Mouse (Mus musculus): ENCODE measurements around the gene Rbm19. TPM values are rescaled to one million over a fixed set of nuclear protein-coding genes. Genes with fewer than 3 reads are reported as not detected.

The Rbm19 gene
- polyA plus RNA-seq, 1 experiment: 16.8 TPM

DNA sequence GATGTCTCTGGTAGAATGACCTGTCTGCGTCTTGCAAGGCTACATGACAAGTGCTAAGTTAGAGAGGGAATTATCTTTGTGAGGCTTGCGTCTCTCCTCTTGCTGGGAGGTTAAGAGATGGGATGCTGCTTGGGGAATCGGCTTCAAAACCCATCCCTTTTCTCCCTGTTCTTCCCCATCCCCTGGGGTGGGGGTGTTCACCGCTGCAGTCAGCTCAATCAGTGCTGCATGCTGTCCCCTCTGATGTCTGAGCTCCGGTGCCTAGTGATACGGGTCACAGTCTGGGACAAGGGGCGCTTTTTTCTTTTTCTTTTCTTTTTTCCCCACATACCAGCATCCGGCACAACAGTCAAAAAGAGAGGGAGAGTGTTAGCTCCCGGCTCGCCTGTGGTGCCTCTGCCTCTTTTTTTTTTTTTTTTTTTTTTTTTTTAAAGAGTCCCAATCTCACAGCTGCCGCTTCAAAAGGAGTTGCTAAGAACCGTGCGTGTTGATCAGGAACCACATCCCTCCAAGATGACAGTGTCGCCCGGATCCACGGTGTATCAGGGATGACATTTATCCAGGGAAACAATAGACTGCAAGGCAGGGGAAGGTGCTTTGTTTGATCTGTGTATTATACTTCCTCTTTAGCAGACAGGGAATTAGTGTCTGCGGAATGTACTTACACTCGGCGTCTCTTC lies 29.2 kb downstream of the Rbm19 start:
- no peak overlapping the region for H3K27ac ChIP-seq (ENCODE audit: insufficient read depth, low read length)
- H3K4me3 ChIP-seq (ENCODE audit: insufficient read depth, low read length): no peak overlapping the region
- no peaks in the 10 kb centered on the region for H3K4me1 ChIP-seq (ENCODE audit: control insufficient read depth, insufficient read depth, low read length)
- TF ChIP-seq POLR2A (IDR thresholded peaks at IDR 0.05; ENCODE audit: low read depth, low read length) (no peak), CTCF (IDR thresholded peaks at IDR 0.05; ENCODE audit: borderline replicate concordance, insufficient read depth, low read length) (no peak)

- H3K27ac ChIP-seq (ENCODE audit: insufficient read depth, low read length): no peak overlapping the region
These were observed 29.8 kb downstream of the Rbm19 start for GRCm38 (mm10) chr5:120146051-120146385.

GRCm38 (mm10) chr5:120146909-120147308 lies 30.6 kb downstream of the Rbm19 start:
- H3K4me1 ChIP-seq (ENCODE audit: control insufficient read depth, insufficient read depth, low read length): no peaks in the 10 kb centered on the region
- no peak for TF ChIP-seq POLR2A (IDR thresholded peaks at IDR 0.05; ENCODE audit: low read depth, low read length)
- H3K27ac ChIP-seq (ENCODE audit: insufficient read depth, low read length): no peak overlapping the region
- H3K4me3 ChIP-seq (ENCODE audit: insufficient read depth, low read length): no peak overlapping the region

More at GRCm38 (mm10) chr5:120146051-120146385, 29.8 kb downstream of the Rbm19 start:
- Histone ChIP-seq H3K4me3 (ENCODE audit: insufficient read depth, low read length) (no peak overlapping the region), H3K4me1 (ENCODE audit: control insufficient read depth, insufficient read depth, low read length) (no peaks in the 10 kb centered on the region)
- peak; percentile 57; the same call in 1 of the 2 replicates for TF ChIP-seq CTCF (IDR thresholded peaks at IDR 0.05; ENCODE audit: borderline replicate concordance, insufficient read depth, low read length)
- no peak for TF ChIP-seq POLR2A (IDR thresholded peaks at IDR 0.05; ENCODE audit: low read depth, low read length)

GRCm38 (mm10) chr5:120148246-120148645 lies 32.0 kb downstream of the Rbm19 start:
- no peak overlapping the region for H3K4me3 ChIP-seq (ENCODE audit: insufficient read depth, low read length)
- no peak for TF ChIP-seq POLR2A (IDR thresholded peaks at IDR 0.05; ENCODE audit: low read depth, low read length)
- TF ChIP-seq CTCF (IDR thresholded peaks at IDR 0.05; ENCODE audit: borderline replicate concordance, insufficient read depth, low read length): no peak

GRCm38 (mm10) chr5:120151145-120151544 lies 34.9 kb downstream of the Rbm19 start:
- no peak overlapping the region for H3K27ac ChIP-seq (ENCODE audit: insufficient read depth, low read length)
- no peak for TF ChIP-seq POLR2A (IDR thresholded peaks at IDR 0.05; ENCODE audit: low read depth, low read length)
- TF ChIP-seq CTCF (IDR thresholded peaks at IDR 0.05; ENCODE audit: borderline replicate concordance, insufficient read depth, low read length): no peak
- no peak overlapping the region for H3K4me3 ChIP-seq (ENCODE audit: insufficient read depth, low read length)
- H3K4me1 ChIP-seq (ENCODE audit: control insufficient read depth, insufficient read depth, low read length): no peaks in the 10 kb centered on the region

More at GRCm38 (mm10) chr5:120148246-120148645, 32.0 kb downstream of the Rbm19 start:
- Histone ChIP-seq H3K4me1 (ENCODE audit: control insufficient read depth, insufficient read depth, low read length) (no peaks in the 10 kb centered on the region), H3K27ac (ENCODE audit: insufficient read depth, low read length) (no peak overlapping the region)

GRCm38 (mm10) chr5:120153140-120153539 lies 36.9 kb downstream of the Rbm19 start:
- TF ChIP-seq POLR2A (IDR thresholded peaks at IDR 0.05; ENCODE audit: low read depth, low read length) (no peak), CTCF (IDR thresholded peaks at IDR 0.05; ENCODE audit: borderline replicate concordance, insufficient read depth, low read length) (no peak)
- Histone ChIP-seq H3K27ac (ENCODE audit: insufficient read depth, low read length) (no peak overlapping the region), H3K4me1 (ENCODE audit: control insufficient read depth, insufficient read depth, low read length) (no peaks in the 10 kb centered on the region), H3K4me3 (ENCODE audit: insufficient read depth, low read length) (no peak overlapping the region)

DNA sequence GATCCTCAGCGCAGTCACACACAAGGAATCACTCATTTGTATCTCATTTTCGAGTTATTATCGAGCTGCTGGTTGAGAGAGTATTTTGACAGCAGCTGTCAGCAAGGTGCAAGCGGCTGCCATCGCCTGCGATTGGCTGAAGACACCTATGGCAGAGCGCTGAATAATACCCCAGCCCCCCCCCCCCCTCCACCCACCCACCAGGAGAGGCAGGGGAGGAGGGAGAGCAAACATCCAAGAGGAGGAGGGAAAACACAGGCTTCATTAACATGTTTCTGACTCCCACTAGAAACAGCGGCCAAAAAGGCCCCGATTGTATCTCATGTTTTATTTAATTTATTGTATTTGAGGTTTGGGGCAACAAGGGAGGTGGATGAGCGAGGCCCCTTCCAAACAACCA lies 39.4 kb downstream of the Rbm19 start:
- Histone ChIP-seq H3K4me1 (ENCODE audit: control insufficient read depth, insufficient read depth, low read length) (no peaks in the 10 kb centered on the region), H3K27ac (ENCODE audit: insufficient read depth, low read length) (no peak overlapping the region), H3K4me3 (ENCODE audit: insufficient read depth, low read length) (no peak overlapping the region)
- TF ChIP-seq CTCF (IDR thresholded peaks at IDR 0.05; ENCODE audit: borderline replicate concordance, insufficient read depth, low read length) (no peak), POLR2A (IDR thresholded peaks at IDR 0.05; ENCODE audit: low read depth, low read length) (no peak)

GRCm38 (mm10) chr5:120156166-120156909 lies 40.1 kb downstream of the Rbm19 start:
- H3K27ac ChIP-seq (ENCODE audit: insufficient read depth, low read length): no peak overlapping the region
- H3K4me1 ChIP-seq (ENCODE audit: control insufficient read depth, insufficient read depth, low read length): no peaks in the 10 kb centered on the region
- no peak overlapping the region for H3K4me3 ChIP-seq (ENCODE audit: insufficient read depth, low read length)
- TF ChIP-seq CTCF (IDR thresholded peaks at IDR 0.05; ENCODE audit: borderline replicate concordance, insufficient read depth, low read length) (no peak), POLR2A (IDR thresholded peaks at IDR 0.05; ENCODE audit: low read depth, low read length) (no peak)

- TF ChIP-seq CTCF (IDR thresholded peaks at IDR 0.05; ENCODE audit: borderline replicate concordance, insufficient read depth, low read length): no peak
- TF ChIP-seq POLR2A (IDR thresholded peaks at IDR 0.05; ENCODE audit: low read depth, low read length): no peak
- Histone ChIP-seq H3K27ac (ENCODE audit: insufficient read depth, low read length) (no peak overlapping the region), H3K4me3 (ENCODE audit: insufficient read depth, low read length) (no peak overlapping the region), H3K4me1 (ENCODE audit: control insufficient read depth, insufficient read depth, low read length) (no peaks in the 10 kb centered on the region)
These were observed 40.9 kb downstream of the Rbm19 start for GRCm38 (mm10) chr5:120157115-120157514.

- H3K27ac ChIP-seq (ENCODE audit: insufficient read depth, low read length): no peak overlapping the region
- no peak for TF ChIP-seq CTCF (IDR thresholded peaks at IDR 0.05; ENCODE audit: borderline replicate concordance, insufficient read depth, low read length)
- no peak for TF ChIP-seq POLR2A (IDR thresholded peaks at IDR 0.05; ENCODE audit: low read depth, low read length)
- no peaks in the 10 kb centered on the region for H3K4me1 ChIP-seq (ENCODE audit: control insufficient read depth, insufficient read depth, low read length)
- H3K4me3 ChIP-seq (ENCODE audit: insufficient read depth, low read length): no peak overlapping the region
These were observed 42.2 kb downstream of the Rbm19 start for GRCm38 (mm10) chr5:120158476-120158875.

All from embryonic fibroblast, embryonic 13.5 days (primary cell).